Mouse (Mus musculus) heart, embryonic 16.5 days (tissue): ENCODE measurements around the gene Fam129a. TPM values are rescaled to one million over a fixed set of nuclear protein-coding genes. Genes with fewer than 3 reads are reported as not detected.

ENCODE experiments used
- ATAC-seq: fragments of 200-750 bp; cut with Nextera tagmentation; replicated peaks from 2 replicates; pipeline ENCODE4 v1.8.0; 2017; ENCODE audit warnings: moderate number of reproducible peaks; ENCODE audit not compliant: insufficient read depth, low FRiP score; ENCODE audit errors: extremely low read depth
- H3K27ac ChIP-seq: fragments of 300-500 bp; sonication (generic); 2 replicates; pipeline ENCODE4 v1.5.1; 2014; ENCODE audit warnings: mild to moderate bottlenecking, low read length, control low read depth, moderate library complexity
- H3K27me3 ChIP-seq: fragments of 300-500 bp; sonication (generic); 2 replicates; pipeline ENCODE4 v1.6.1; 2014; ENCODE audit warnings: low read length, mixed read lengths; ENCODE audit not compliant: control insufficient read depth, insufficient read depth
- H3K36me3 ChIP-seq: fragments of 300-500 bp; sonication (generic); 2 replicates; pipeline ENCODE4 v1.6.1; 2014; ENCODE audit not compliant: control insufficient read depth, insufficient read depth
- H3K4me1 ChIP-seq: fragments of 300-500 bp; sonication (generic); 2 replicates; pipeline ENCODE4 v1.6.1; 2014; ENCODE audit warnings: low read length, mixed read lengths; ENCODE audit not compliant: control insufficient read depth, insufficient read depth
- H3K4me2 ChIP-seq: fragments of 300-500 bp; sonication (generic); 2 replicates; pipeline ENCODE4 v1.6.1; 2014; ENCODE audit warnings: low read depth, mild to moderate bottlenecking, control low read depth, low read length
- H3K4me3 ChIP-seq: fragments of 300-500 bp; sonication (generic); 2 replicates; pipeline ENCODE4 v1.5.1; 2014; ENCODE audit warnings: mild to moderate bottlenecking, control low read depth, low read length
- H3K9ac ChIP-seq: fragments of 300-500 bp; sonication (generic); 2 replicates; pipeline ENCODE4 v1.6.1; 2014; ENCODE audit warnings: low read length, control low read depth
- H3K9me3 ChIP-seq: fragments of 300-500 bp; sonication (generic); replicated peaks from 2 replicates; pipeline ENCODE4 v1.6.1; 2016; ENCODE audit warnings: low read length; ENCODE audit not compliant: control insufficient read depth
- WGBS: fragments of 180-500 bp; shearing (Covaris S2); extraction: QIAGEN DNeasy Blood & Tissue Kit; methylation state at CpG from one replicate; pipeline ENCODE4 v1.1.7; 2014; 5-methylcytosine and 5-hydroxymethylcytosine counted together
- polyA plus RNA-seq: library from polyadenylated mRNA; unstranded; fragments of >200 nt; fragmentation: Nextera tagmentation; extraction: Ambion mirVana; gene quantifications from 2 replicates; pipeline ENCODE4 v1.2.1, GENCODE M21; 2015

Gene Fam129a
- polyA plus RNA-seq, 1 experiment from 2014 or later = 13.7 TPM

GRCm38 (mm10) chr1:151648099-151648498 is 77.1 kb downstream of the Fam129a start:
- Histone ChIP-seq H3K27me3 (no peaks in the 10 kb centered on the region), H3K9me3 (no peaks in the 10 kb centered on the region), H3K4me2 (no peak overlapping the region), H3K4me1 (peaks cover 2% of the 10 kb centered on the region; the same call in 1 of the 2 replicates), H3K36me3 (no peaks in the 10 kb centered on the region), H3K4me3 (no peak overlapping the region), H3K9ac (no peak overlapping the region), H3K27ac (no peak overlapping the region)
- WGBS = 84% methylated on average over 4 of the region's 4 CpGs
- no peak for ATAC-seq

- no peaks in the 10 kb centered on the region for H3K27me3 ChIP-seq
- H3K4me3 ChIP-seq = no peak overlapping the region
- WGBS = 67% methylated on average over 7 of the region's 7 CpGs
- no peak overlapping the region for H3K27ac ChIP-seq
- H3K9me3 ChIP-seq = no peaks in the 10 kb centered on the region
- H3K36me3 ChIP-seq = no peaks in the 10 kb centered on the region
- peaks cover 29% of the 10 kb centered on the region for H3K4me1 ChIP-seq
- ATAC-seq = no peak
- no peak overlapping the region for H3K9ac ChIP-seq
- H3K4me2 ChIP-seq = no peak overlapping the region
These were observed 86.1 kb downstream of the Fam129a start for GRCm38 (mm10) chr1:151657042-151657605.

GRCm38 (mm10) chr1:151658291-151658830 is 87.4 kb downstream of the Fam129a start:
- Histone ChIP-seq H3K9ac (no peak overlapping the region), H3K4me2 (no peak overlapping the region), H3K4me1 (peaks cover 28% of the 10 kb centered on the region), H3K9me3 (no peaks in the 10 kb centered on the region), H3K36me3 (no peaks in the 10 kb centered on the region), H3K27ac (no peak overlapping the region), H3K4me3 (no peak overlapping the region), H3K27me3 (no peaks in the 10 kb centered on the region)
- no peak for ATAC-seq
- 68% methylated on average over 19 of the region's 19 CpGs for WGBS

- no peak overlapping the region for H3K9ac ChIP-seq
- H3K4me2 ChIP-seq = no peak overlapping the region
- WGBS = 42% methylated on average over 8 of the region's 8 CpGs
- no peak overlapping the region for H3K27ac ChIP-seq
- no peaks in the 10 kb centered on the region for H3K36me3 ChIP-seq
- ATAC-seq = no peak
- peaks cover 17% of the 10 kb centered on the region for H3K4me1 ChIP-seq
- H3K27me3 ChIP-seq = no peaks in the 10 kb centered on the region
- no peak overlapping the region for H3K4me3 ChIP-seq
- H3K9me3 ChIP-seq = no peaks in the 10 kb centered on the region
These were observed 88.7 kb downstream of the Fam129a start for GRCm38 (mm10) chr1:151659636-151660035.

GRCm38 (mm10) chr1:151660251-151660650 is 89.3 kb downstream of the Fam129a start:
- WGBS = 52% methylated on average over 4 of the region's 4 CpGs
- no peaks in the 10 kb centered on the region for H3K27me3 ChIP-seq
- H3K4me1 ChIP-seq = peaks cover 17% of the 10 kb centered on the region
- no peak overlapping the region for H3K27ac ChIP-seq
- no peaks in the 10 kb centered on the region for H3K36me3 ChIP-seq
- no peak overlapping the region for H3K4me3 ChIP-seq
- no peak overlapping the region for H3K4me2 ChIP-seq
- no peak for ATAC-seq
- H3K9me3 ChIP-seq = no peaks in the 10 kb centered on the region
- no peak overlapping the region for H3K9ac ChIP-seq

- WGBS = 88% methylated on average over 6 of the region's 6 CpGs
- Histone ChIP-seq H3K9me3 (no peaks in the 10 kb centered on the region), H3K27me3 (no peaks in the 10 kb centered on the region), H3K4me3 (no peak overlapping the region), H3K4me2 (no peak overlapping the region), H3K36me3 (no peaks in the 10 kb centered on the region), H3K4me1 (peaks cover 17% of the 10 kb centered on the region), H3K27ac (no peak overlapping the region), H3K9ac (no peak overlapping the region)
- no peak for ATAC-seq
These were observed 89.9 kb downstream of the Fam129a start for GRCm38 (mm10) chr1:151660883-151661282.

- WGBS = 84% methylated on average over 7 of the region's 7 CpGs
- Histone ChIP-seq H3K27me3 (no peaks in the 10 kb centered on the region), H3K27ac (no peak overlapping the region), H3K4me2 (no peak overlapping the region), H3K4me3 (no peak overlapping the region), H3K36me3 (no peaks in the 10 kb centered on the region), H3K9me3 (no peaks in the 10 kb centered on the region), H3K9ac (no peak overlapping the region), H3K4me1 (peaks cover 17% of the 10 kb centered on the region)
- ATAC-seq = no peak; the same call in 1 of the 2 replicates
These were observed 90.9 kb downstream of the Fam129a start for GRCm38 (mm10) chr1:151661684-151662439.

- Histone ChIP-seq H3K4me3 (no peak overlapping the region), H3K36me3 (no peaks in the 10 kb centered on the region), H3K9ac (no peak overlapping the region), H3K4me1 (peaks cover 19% of the 10 kb centered on the region), H3K9me3 (no peaks in the 10 kb centered on the region), H3K27me3 (no peaks in the 10 kb centered on the region), H3K27ac (no peak overlapping the region), H3K4me2 (no peak overlapping the region)
- 72% methylated on average over 6 of the region's 6 CpGs for WGBS
- ATAC-seq = no peak
These were observed 92.0 kb downstream of the Fam129a start for GRCm38 (mm10) chr1:151662958-151663357.

GRCm38 (mm10) chr1:151664384-151664783 is 93.4 kb downstream of the Fam129a start:
- H3K27ac ChIP-seq = no peak overlapping the region
- no peak overlapping the region for H3K9ac ChIP-seq
- peaks cover 17% of the 10 kb centered on the region for H3K4me1 ChIP-seq
- H3K4me3 ChIP-seq = no peak overlapping the region
- no peak overlapping the region for H3K4me2 ChIP-seq
- no peaks in the 10 kb centered on the region for H3K9me3 ChIP-seq
- 78% methylated on average over 10 of the region's 10 CpGs for WGBS
- H3K36me3 ChIP-seq = no peaks in the 10 kb centered on the region
- H3K27me3 ChIP-seq = no peaks in the 10 kb centered on the region
- no peak for ATAC-seq
